Mouse (Mus musculus) layer of hippocampus, adult 2 months (tissue): ENCODE data around the gene Telo2. TPM values are rescaled to one million over a fixed set of nuclear protein-coding genes. Genes with fewer than 3 reads are reported as not detected.

ENCODE experiments used
- DNase-seq, 2 experiments: peaks; one replicate each; pipeline ENCODE4 v3.0.0; 2022; ENCODE audit warnings: low spot score in 2 of 2
- H3K27ac ChIP-seq: fragments of 200-600 bp; 2 replicates; pipeline ENCODE4 v1.8.1; 2022
- H3K4me3 ChIP-seq: fragments of 200-600 bp; 2 replicates; pipeline ENCODE4 v1.8.1; 2022; ENCODE audit warnings: mild to moderate bottlenecking
- CTCF ChIP-seq: fragments of 200-600 bp; conservative IDR thresholded peaks from 2 replicates; pipeline ENCODE4 v1.8.1; 2022; ENCODE audit warnings: antibody characterized with exemption, mild to moderate bottlenecking, moderate library complexity
- total RNA-seq, 2 experiments: library from RNA; stranded (reverse); gene quantifications; 2 replicates each; pipeline ENCODE4 v1.2.3; 2021

The Telo2 gene
- total RNA-seq, 2 experiments from 2014 or later = 36.9 to 42.8 TPM

- DNase-seq = no peak
- Histone ChIP-seq H3K4me3 (no peak overlapping the region), H3K27ac (no peak overlapping the region)
- peak; percentile 84 for TF ChIP-seq CTCF
Observed at GRCm38 (mm10) chr17:25117263-25117662, 1.5 kb upstream of the Telo2 start.

- peak overlapping the region; percentile 97 for H3K27ac ChIP-seq
- no peak for TF ChIP-seq CTCF
- peak overlapping the region; percentile 75 for H3K4me3 ChIP-seq
- DNase-seq = no peak
Observed at GRCm38 (mm10) chr17:25114908-25115645, 690 bp downstream of the Telo2 start.

GRCm38 (mm10) chr17:25112423-25112810 lies 3.4 kb downstream of the Telo2 start:
- Histone ChIP-seq H3K4me3 (no peak overlapping the region), H3K27ac (peak overlapping the region; percentile 76)
- DNase-seq = no peak
- TF ChIP-seq CTCF = no peak

GRCm38 (mm10) chr17:25111739-25112422 lies 3.9 kb downstream of the Telo2 start:
- no peak for TF ChIP-seq CTCF
- peak overlapping the region; percentile 76 for H3K27ac ChIP-seq
- peak; percentile 37 to 69 for DNase-seq
- H3K4me3 ChIP-seq = no peak overlapping the region

GRCm38 (mm10) chr17:25111220-25111619 lies 4.5 kb downstream of the Telo2 start:
- no peak for TF ChIP-seq CTCF
- DNase-seq = no peak
- no peak overlapping the region for H3K4me3 ChIP-seq
- H3K27ac ChIP-seq = peak overlapping the region; percentile 76; the same call in 1 of the 2 replicates

- no peak overlapping the region for H3K27ac ChIP-seq
- no peak overlapping the region for H3K4me3 ChIP-seq
- TF ChIP-seq CTCF = no peak
- no peak for DNase-seq
Observed at GRCm38 (mm10) chr17:25110590-25110989, 5.2 kb downstream of the Telo2 start.

GRCm38 (mm10) chr17:25109578-25109977 lies 6.2 kb downstream of the Telo2 start:
- Histone ChIP-seq H3K27ac (no peak overlapping the region), H3K4me3 (no peak overlapping the region)
- DNase-seq = no peak
- peak; percentile 65 for TF ChIP-seq CTCF

- TF ChIP-seq CTCF = no peak
- H3K27ac ChIP-seq = no peak overlapping the region
- no peak overlapping the region for H3K4me3 ChIP-seq
- DNase-seq = no peak
Observed at GRCm38 (mm10) chr17:25107786-25108185, 8.0 kb downstream of the Telo2 start.

- TF ChIP-seq CTCF = no peak
- H3K4me3 ChIP-seq = no peak overlapping the region
- H3K27ac ChIP-seq = no peak overlapping the region
- DNase-seq = no peak
Observed at GRCm38 (mm10) chr17:25101338-25101737, 14.4 kb downstream of the Telo2 start.

GRCm38 (mm10) chr17:25100052-25100451 lies 15.7 kb downstream of the Telo2 start:
- Histone ChIP-seq H3K27ac (no peak overlapping the region), H3K4me3 (no peak overlapping the region)
- no peak for DNase-seq
- no peak for TF ChIP-seq CTCF

- no peak for DNase-seq
- H3K27ac ChIP-seq = no peak overlapping the region
- H3K4me3 ChIP-seq = no peak overlapping the region
- TF ChIP-seq CTCF = no peak
Observed at GRCm38 (mm10) chr17:25096221-25096620, 19.5 kb downstream of the Telo2 start.

- Histone ChIP-seq H3K27ac (no peak overlapping the region), H3K4me3 (no peak overlapping the region)
- no peak for DNase-seq
- no peak for TF ChIP-seq CTCF
Observed at GRCm38 (mm10) chr17:25090450-25090849, 25.3 kb downstream of the Telo2 start.

GRCm38 (mm10) chr17:25089158-25089557 lies 26.6 kb downstream of the Telo2 start:
- no peak for DNase-seq

GRCm38 (mm10) chr17:25086724-25087123 lies 29.0 kb downstream of the Telo2 start:
- no peak for TF ChIP-seq CTCF
- H3K27ac ChIP-seq = no peak overlapping the region
- H3K4me3 ChIP-seq = no peak overlapping the region
- no peak for DNase-seq

More at GRCm38 (mm10) chr17:25089158-25089557, 26.6 kb downstream of the Telo2 start:
- no peak overlapping the region for H3K27ac ChIP-seq
- no peak overlapping the region for H3K4me3 ChIP-seq
- no peak for TF ChIP-seq CTCF
